Mouse (Mus musculus) heart, adult 18-20 months (tissue): ENCODE measurements around the gene Krtap1-4. TPM values are rescaled to one million over a fixed set of nuclear protein-coding genes. Genes with fewer than 3 reads are reported as not detected.

Experiments used
- DNase-seq, 2 experiments: peaks; one replicate each; pipeline ENCODE4 v3.0.0; 2021 to 2022; ENCODE audit warnings: mixed read lengths in 1 of 2
- total RNA-seq, 2 experiments: library from RNA; stranded (reverse); gene quantifications; 2 replicates each; pipeline ENCODE4 v1.2.3; 2021

Krtap1-4 gene
- total RNA-seq, 2 experiments from 2014 or later = not detected

- no peak for DNase-seq
Observed at GRCm38 (mm10) chr11:99547892-99548291, 35.6 kb downstream of the Krtap1-4 start.

GRCm38 (mm10) chr11:99539721-99540120 lies 43.7 kb downstream of the Krtap1-4 start:
- DNase-seq = no peak

Other genes starting within 250 kb of the Krtap1-4 start
- not detected for gene Krt26, start 245.7 kb downstream of the Krtap1-4 start, total RNA-seq
- not detected for gene Krt27, start 232.6 kb downstream of the Krtap1-4 start, total RNA-seq
- not detected for gene Krt28, start 208.8 kb downstream of the Krtap1-4 start, total RNA-seq
- 1 to 10 TPM; 4.1 to 5.1 TPM for gene Krt10, start 194.3 kb downstream of the Krtap1-4 start, total RNA-seq
- gene Krt12, start 161.4 kb downstream of the Krtap1-4 start, total RNA-seq = not detected
- gene Krt20, start 145.5 kb downstream of the Krtap1-4 start, total RNA-seq = not detected
- under 1 TPM in 1 of 2 experiments, not detected in 1; 0.31 TPM for gene Krt23, start 90.5 kb downstream of the Krtap1-4 start, total RNA-seq
- not detected for gene Krt39, start 62.3 kb downstream of the Krtap1-4 start, total RNA-seq
- gene Krt40, start 40.5 kb downstream of the Krtap1-4 start, total RNA-seq = not detected
- gene Krtap3-3, start 32.8 kb downstream of the Krtap1-4 start, total RNA-seq = not detected
- gene Krtap3-2, start 26.8 kb downstream of the Krtap1-4 start, total RNA-seq = not detected
- gene Gm11939, start 24.2 kb downstream of the Krtap1-4 start, total RNA-seq = not detected
- gene Krtap3-1, start 17.0 kb downstream of the Krtap1-4 start, total RNA-seq = not detected
- not detected for gene Krtap1-5, start 2.6 kb downstream of the Krtap1-4 start, total RNA-seq
- gene Krtap1-3, start 7.7 kb upstream of the Krtap1-4 start, total RNA-seq = not detected
- not detected for gene Krtap9-3, start 14.5 kb upstream of the Krtap1-4 start, total RNA-seq
- gene Gm11938, start 19.7 kb upstream of the Krtap1-4 start, total RNA-seq = not detected
- gene Gm11937, start 26.5 kb upstream of the Krtap1-4 start, total RNA-seq = not detected
- not detected for gene Krtap2-4, start 31.2 kb upstream of the Krtap1-4 start, total RNA-seq
- not detected for gene Gm11562, start 36.8 kb upstream of the Krtap1-4 start, total RNA-seq
- gene Krtap4-1, start 44.6 kb upstream of the Krtap1-4 start, total RNA-seq = not detected
- gene Krtap4-2, start 51.4 kb upstream of the Krtap1-4 start, total RNA-seq = not detected
- not detected for gene Krtap4-7, start 60.4 kb upstream of the Krtap1-4 start, total RNA-seq
- gene Gm11555, start 66.6 kb upstream of the Krtap1-4 start, total RNA-seq = not detected
- not detected for gene Gm11563, start 75.3 kb upstream of the Krtap1-4 start, total RNA-seq
- not detected for gene Krtap4-6, start 82.3 kb upstream of the Krtap1-4 start, total RNA-seq
- gene Gm14190, start 107.1 kb upstream of the Krtap1-4 start, total RNA-seq = not detected
- gene Gm14180, start 150.6 kb upstream of the Krtap1-4 start, total RNA-seq = not detected
- gene Gm11595, start 189.3 kb upstream of the Krtap1-4 start, total RNA-seq = not detected
- gene Krtap4-8, start 197.1 kb upstream of the Krtap1-4 start, total RNA-seq = not detected
- gene Krtap4-9, start 201.5 kb upstream of the Krtap1-4 start, total RNA-seq = not detected
- gene Gm11596, start 209.8 kb upstream of the Krtap1-4 start, total RNA-seq = not detected
- not detected for gene Gm11569, start 215.3 kb upstream of the Krtap1-4 start, total RNA-seq
- not detected for gene Gm11554, start 220.8 kb upstream of the Krtap1-4 start, total RNA-seq
- not detected for gene Krtap4-13, start 226.2 kb upstream of the Krtap1-4 start, total RNA-seq
- not detected for gene Gm11564, start 232.0 kb upstream of the Krtap1-4 start, total RNA-seq